Mouse (Mus musculus): ENCODE data around the gene Slc45a3. TPM values are rescaled to one million over a fixed set of nuclear protein-coding genes. Genes with fewer than 3 reads are reported as not detected.

Slc45a3 gene
- polyA plus RNA-seq, 1 experiment from 2014 or later: 9.1 TPM

GRCm38 (mm10) chr1:131968556-131968955, 5.8 kb downstream of the Slc45a3 start:
- H3K4me2 ChIP-seq: no peak overlapping the region
- 42% methylated on average over 3 of the region's 3 CpGs for WGBS
- H3K27me3 ChIP-seq: peaks cover 16% of the 10 kb centered on the region
- H3K9ac ChIP-seq: no peak overlapping the region
- no peak overlapping the region for H3K4me3 ChIP-seq (replicated peaks)
- peaks cover 80% of the 10 kb centered on the region for H3K4me1 ChIP-seq
- no peak for ATAC-seq (replicated peaks; ENCODE audit: low FRiP score)
- H3K36me3 ChIP-seq: no peaks in the 10 kb centered on the region
- H3K27ac ChIP-seq: peak overlapping the region; percentile 19; the same call in 1 of the 2 replicates
- H3K9me3 ChIP-seq (replicated peaks): no peaks in the 10 kb centered on the region

GRCm38 (mm10) chr1:131968983-131969382, 6.2 kb downstream of the Slc45a3 start:
- H3K9me3 ChIP-seq (replicated peaks): no peaks in the 10 kb centered on the region
- 66% methylated on average over 6 of the region's 6 CpGs for WGBS
- no peak overlapping the region for H3K4me3 ChIP-seq (replicated peaks)
- H3K36me3 ChIP-seq: no peaks in the 10 kb centered on the region
- ATAC-seq (replicated peaks; ENCODE audit: low FRiP score): no peak
- peaks cover 11% of the 10 kb centered on the region for H3K27me3 ChIP-seq
- peak overlapping the region; percentile 19; the same call in 1 of the 2 replicates for H3K27ac ChIP-seq
- H3K4me2 ChIP-seq: no peak overlapping the region
- H3K9ac ChIP-seq: no peak overlapping the region
- peaks cover 80% of the 10 kb centered on the region for H3K4me1 ChIP-seq

GRCm38 (mm10) chr1:131969825-131970224, 7.1 kb downstream of the Slc45a3 start:
- Histone ChIP-seq H3K4me3 (replicated peaks) (no peak overlapping the region), H3K27ac (peak overlapping the region; percentile 88; the same call in 1 of the 2 replicates), H3K4me2 (no peak overlapping the region), H3K27me3 (peaks cover 3% of the 10 kb centered on the region; the same call in 1 of the 2 replicates), H3K9me3 (replicated peaks) (no peaks in the 10 kb centered on the region), H3K36me3 (no peaks in the 10 kb centered on the region), H3K9ac (no peak overlapping the region), H3K4me1 (peaks cover 81% of the 10 kb centered on the region)
- WGBS: 67% methylated on average over 4 of the region's 4 CpGs
- ATAC-seq (replicated peaks; ENCODE audit: low FRiP score): no peak

- H3K9ac ChIP-seq: no peak overlapping the region
- no peak for ATAC-seq (replicated peaks; ENCODE audit: low FRiP score)
- H3K27ac ChIP-seq: peak overlapping the region; percentile 88
- 47% methylated on average over 5 of the region's 5 CpGs for WGBS
- 0 out of 2 replicates have a peak, but pooled peaks cover 3% of the 10 kb centered on the region for H3K27me3 ChIP-seq
- no peaks in the 10 kb centered on the region for H3K36me3 ChIP-seq
- 0 out of 2 replicates have a peak overlapping the region, but pooled peaks have one; percentile 2 for H3K4me3 ChIP-seq (replicated peaks)
- H3K4me1 ChIP-seq: peaks cover 83% of the 10 kb centered on the region
- H3K9me3 ChIP-seq (replicated peaks): no peaks in the 10 kb centered on the region
- H3K4me2 ChIP-seq: no peak overlapping the region
Measured at GRCm38 (mm10) chr1:131970322-131970660, 7.5 kb downstream of the Slc45a3 start.

GRCm38 (mm10) chr1:131970661-131971520, 8.1 kb downstream of the Slc45a3 start:
- H3K36me3 ChIP-seq: no peaks in the 10 kb centered on the region
- H3K27me3 ChIP-seq: 0 out of 2 replicates have a peak, but pooled peaks cover 3% of the 10 kb centered on the region
- H3K27ac ChIP-seq: peak overlapping the region; percentile 88
- WGBS: 11% methylated on average over 16 of the region's 16 CpGs
- H3K4me1 ChIP-seq: peaks cover 78% of the 10 kb centered on the region
- H3K4me2 ChIP-seq: peak overlapping the region; percentile 29
- H3K9ac ChIP-seq: no peak overlapping the region
- ATAC-seq (replicated peaks; ENCODE audit: low FRiP score): no peak
- H3K4me3 ChIP-seq (replicated peaks): 0 out of 2 replicates have a peak overlapping the region, but pooled peaks have one; percentile 2
- H3K9me3 ChIP-seq (replicated peaks): no peaks in the 10 kb centered on the region

- Histone ChIP-seq H3K36me3 (no peaks in the 10 kb centered on the region), H3K4me2 (peak overlapping the region; percentile 34), H3K27me3 (0 out of 2 replicates have a peak, but pooled peaks cover under 1% of the 10 kb centered on the region), H3K9me3 (replicated peaks) (no peaks in the 10 kb centered on the region), H3K4me1 (peaks cover 70% of the 10 kb centered on the region), H3K27ac (peak overlapping the region; percentile 88), H3K9ac (no peak overlapping the region), H3K4me3 (replicated peaks) (no peak overlapping the region)
- ATAC-seq (replicated peaks; ENCODE audit: low FRiP score): peak; percentile 71
- WGBS: 21% methylated on average over 15 of the region's 15 CpGs
Measured at GRCm38 (mm10) chr1:131971771-131972497, 9.2 kb downstream of the Slc45a3 start.

- ATAC-seq (replicated peaks; ENCODE audit: low FRiP score): peak; percentile 75
- Histone ChIP-seq H3K27ac (peak overlapping the region; percentile 88), H3K4me1 (peaks cover 62% of the 10 kb centered on the region), H3K9me3 (replicated peaks) (no peaks in the 10 kb centered on the region), H3K27me3 (0 out of 2 replicates have a peak, but pooled peaks cover 4% of the 10 kb centered on the region), H3K4me3 (replicated peaks) (no peak overlapping the region), H3K9ac (no peak overlapping the region), H3K4me2 (peak overlapping the region; percentile 34), H3K36me3 (0 out of 2 replicates have a peak, but pooled peaks cover 2% of the 10 kb centered on the region)
- WGBS: 20% methylated on average over 13 of the region's 13 CpGs
Measured at GRCm38 (mm10) chr1:131972498-131973334, 9.9 kb downstream of the Slc45a3 start.

GRCm38 (mm10) chr1:131973991-131974390, 11.2 kb downstream of the Slc45a3 start:
- peaks cover 51% of the 10 kb centered on the region for H3K4me1 ChIP-seq
- no peaks in the 10 kb centered on the region for H3K9me3 ChIP-seq (replicated peaks)
- H3K27me3 ChIP-seq: 0 out of 2 replicates have a peak, but pooled peaks cover 4% of the 10 kb centered on the region
- 74% methylated on average over 6 of the region's 6 CpGs for WGBS
- ATAC-seq (replicated peaks; ENCODE audit: low FRiP score): no peak
- H3K4me3 ChIP-seq (replicated peaks): no peak overlapping the region
- H3K4me2 ChIP-seq: no peak overlapping the region
- no peak overlapping the region for H3K27ac ChIP-seq
- H3K36me3 ChIP-seq: 0 out of 2 replicates have a peak, but pooled peaks cover 4% of the 10 kb centered on the region
- no peak overlapping the region for H3K9ac ChIP-seq

- no peak overlapping the region for H3K9ac ChIP-seq
- H3K4me2 ChIP-seq: no peak overlapping the region
- ATAC-seq (replicated peaks; ENCODE audit: low FRiP score): no peak
- H3K36me3 ChIP-seq: 0 out of 2 replicates have a peak, but pooled peaks cover 4% of the 10 kb centered on the region
- WGBS: 92% methylated on average over 5 of the region's 5 CpGs
- no peak overlapping the region for H3K27ac ChIP-seq
- peaks cover 26% of the 10 kb centered on the region for H3K4me1 ChIP-seq
- H3K9me3 ChIP-seq (replicated peaks): no peaks in the 10 kb centered on the region
- H3K4me3 ChIP-seq (replicated peaks): no peak overlapping the region
- H3K27me3 ChIP-seq: 0 out of 2 replicates have a peak, but pooled peaks cover 4% of the 10 kb centered on the region
Measured at GRCm38 (mm10) chr1:131976886-131977285, 14.1 kb downstream of the Slc45a3 start.

- Histone ChIP-seq H3K4me2 (no peak overlapping the region), H3K27me3 (0 out of 2 replicates have a peak, but pooled peaks cover 4% of the 10 kb centered on the region), H3K27ac (no peak overlapping the region), H3K36me3 (0 out of 2 replicates have a peak, but pooled peaks cover 4% of the 10 kb centered on the region), H3K9ac (no peak overlapping the region), H3K4me1 (no peaks in the 10 kb centered on the region), H3K4me3 (replicated peaks) (no peak overlapping the region), H3K9me3 (replicated peaks) (no peaks in the 10 kb centered on the region)
- WGBS: 40% methylated on average over 2 of the region's 2 CpGs
- no peak for ATAC-seq (replicated peaks; ENCODE audit: low FRiP score)
Measured at GRCm38 (mm10) chr1:131980471-131980870, 17.7 kb downstream of the Slc45a3 start.

GRCm38 (mm10) chr1:131981378-131982013, 18.7 kb downstream of the Slc45a3 start:
- H3K27me3 ChIP-seq: 0 out of 2 replicates have a peak, but pooled peaks cover 4% of the 10 kb centered on the region
- H3K9ac ChIP-seq: no peak overlapping the region
- 56% methylated on average over 12 of the region's 12 CpGs for WGBS
- H3K9me3 ChIP-seq (replicated peaks): no peaks in the 10 kb centered on the region
- H3K27ac ChIP-seq: no peak overlapping the region
- no peaks in the 10 kb centered on the region for H3K4me1 ChIP-seq
- H3K4me3 ChIP-seq (replicated peaks): no peak overlapping the region
- 0 out of 2 replicates have a peak, but pooled peaks cover 4% of the 10 kb centered on the region for H3K36me3 ChIP-seq
- peak; percentile 73; the same call in 1 of the 2 replicates for ATAC-seq (replicated peaks; ENCODE audit: low FRiP score)
- H3K4me2 ChIP-seq: no peak overlapping the region
